Mouse (Mus musculus) liver, adult 2 months (tissue): Measurements from ENCODE around the gene Col6a5. TPM values are rescaled to one million over a fixed set of nuclear protein-coding genes. Genes with fewer than 3 reads are reported as not detected.

Source experiments
- DNase-seq: peaks from one replicate; pipeline ENCODE4 v3.0.0-alpha.2; 2011; ENCODE audit warnings: low read depth, low spot score; ENCODE audit errors: extremely low read depth
- H3K27ac ChIP-seq: fragments of 200-500 bp; replicated peaks from 2 replicates; pipeline ENCODE4 v1.5.1; 2012; ENCODE audit warnings: low read depth, mild to moderate bottlenecking, control low read depth, inconsistent platforms, low read length; ENCODE audit not compliant: insufficient read depth
- H3K27me3 ChIP-seq: fragments of 200-500 bp; 2 replicates; pipeline ENCODE4 v1.6.1; 2012; ENCODE audit warnings: mild to moderate bottlenecking, moderate library complexity, low read length, inconsistent platforms; ENCODE audit not compliant: control insufficient read depth, insufficient read depth
- H3K36me3 ChIP-seq: fragments of 200-500 bp; 2 replicates; pipeline ENCODE4 v1.6.1; 2012; ENCODE audit warnings: low read length, inconsistent platforms; ENCODE audit not compliant: control insufficient read depth, insufficient read depth
- H3K4me1 ChIP-seq: fragments of 200-500 bp; 2 replicates; pipeline ENCODE4 v1.6.1; 2011; ENCODE audit warnings: low read length; ENCODE audit not compliant: control insufficient read depth, insufficient read depth
- H3K4me3 ChIP-seq: fragments of 200-500 bp; 2 replicates; pipeline ENCODE4 v1.5.1; 2011; ENCODE audit warnings: low read depth, mild to moderate bottlenecking, control low read depth, low read length, moderate library complexity; ENCODE audit not compliant: insufficient read depth
- H3K79me2 ChIP-seq: fragments of 200-500 bp; 2 replicates; pipeline ENCODE4 v1.6.1; 2012; ENCODE audit warnings: inconsistent platforms, mild to moderate bottlenecking, low read length, moderate library complexity; ENCODE audit not compliant: control insufficient read depth, insufficient read depth
- H3K9ac ChIP-seq: fragments of 200-500 bp; 2 replicates; pipeline ENCODE4 v1.6.1; 2012; ENCODE audit warnings: low read depth, mild to moderate bottlenecking, control low read depth, inconsistent platforms, low read length
- CTCF ChIP-seq: fragments of 200-500 bp; IDR thresholded peaks from 2 replicates; pipeline ENCODE4 v1.5.1; 2011; ENCODE audit warnings: low read depth, low read length, control low read depth
- POLR2A ChIP-seq: fragments of 200-500 bp; IDR thresholded peaks from 2 replicates; pipeline ENCODE4 v1.6.1; 2011; ENCODE audit warnings: low read length, control low read depth; ENCODE audit not compliant: insufficient read depth; ENCODE audit errors: extremely low read depth
- WGBS: fragments of 180-500 bp; shearing (Covaris S2); methylation state at CpG from one replicate; pipeline ENCODE4 v1.1.7; 2018; 5-methylcytosine and 5-hydroxymethylcytosine counted together
- polyA plus RNA-seq: library from polyadenylated mRNA; depleted of rRNA; stranded (reverse); fragments of >200 nt; gene quantifications from 2 replicates; pipeline ENCODE4 v1.2.3, GENCODE M21; 2012
- total RNA-seq: library from RNA; depleted of rRNA; stranded (reverse); fragments of >200 nt; gene quantifications from 2 replicates; pipeline ENCODE4 v1.2.3, GENCODE M21; 2014

The Col6a5 gene
- total and polyA plus RNA-seq, 2 experiments = 0.12 to 0.18 TPM

DNA sequence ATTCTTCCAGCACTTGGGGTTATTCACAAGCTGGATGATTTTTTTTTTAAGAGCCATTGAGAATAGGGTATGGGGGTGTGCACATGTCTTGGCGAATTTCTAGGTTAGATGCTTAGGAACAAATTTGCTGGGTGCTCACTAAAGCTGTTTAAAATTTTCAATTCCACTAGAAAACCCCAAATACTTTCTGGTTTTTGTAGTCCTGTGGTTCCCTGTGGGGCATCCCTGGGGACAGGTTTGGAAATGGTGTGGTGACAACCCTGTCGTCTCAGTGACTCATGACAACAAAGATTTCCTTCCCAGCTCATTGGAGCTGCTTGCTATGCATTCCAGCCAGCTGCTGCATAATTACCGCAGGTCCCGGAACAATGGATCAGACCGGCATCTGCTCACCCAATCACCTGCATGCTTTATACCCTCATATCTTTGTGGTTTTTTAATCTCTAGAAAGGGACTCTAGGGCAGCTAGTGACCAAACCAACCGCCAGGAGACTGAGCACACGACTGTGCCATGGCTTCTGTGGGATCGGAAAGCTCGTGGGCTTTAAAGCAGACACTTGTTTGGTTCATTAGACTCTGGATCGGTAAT is 24.6 kb upstream of the Col6a5 start:
- H3K4me3 ChIP-seq = no peak overlapping the region
- no peak for DNase-seq
- no peaks in the 10 kb centered on the region for H3K4me1 ChIP-seq
- H3K27ac ChIP-seq = no peak overlapping the region
- no peak overlapping the region for H3K9ac ChIP-seq
- H3K27me3 ChIP-seq = no peaks in the 10 kb centered on the region
- no peaks in the 10 kb centered on the region for H3K79me2 ChIP-seq
- no peaks in the 10 kb centered on the region for H3K36me3 ChIP-seq
- WGBS = 58% methylated on average over 10 of the region's 10 CpGs
- TF ChIP-seq CTCF (no peak), POLR2A (no peak)

DNA sequence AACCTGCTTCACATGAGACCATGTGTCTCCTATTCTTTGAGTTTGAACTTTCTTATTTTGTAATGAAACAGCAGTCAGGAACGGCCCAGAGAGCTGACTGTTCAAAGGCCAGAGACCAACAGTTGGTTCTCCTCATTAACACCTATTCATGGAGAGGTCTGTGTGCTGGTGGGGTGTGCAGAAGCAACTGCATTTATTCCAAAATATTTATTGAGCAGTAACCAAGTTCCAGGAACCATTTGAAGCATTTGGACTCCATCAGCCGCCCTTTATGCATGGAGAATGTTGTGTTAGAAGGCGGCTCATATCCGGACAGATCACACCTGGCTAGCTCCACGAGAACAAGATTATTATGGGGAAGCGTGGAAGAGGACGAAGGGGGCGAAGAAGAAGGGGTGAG is 18.0 kb upstream of the Col6a5 start:
- Histone ChIP-seq H3K79me2 (no peaks in the 10 kb centered on the region), H3K4me3 (no peak overlapping the region), H3K36me3 (no peaks in the 10 kb centered on the region), H3K27ac (no peak overlapping the region), H3K9ac (no peak overlapping the region), H3K4me1 (no peaks in the 10 kb centered on the region; the same call in 1 of the 2 replicates), H3K27me3 (no peaks in the 10 kb centered on the region)
- TF ChIP-seq CTCF (no peak), POLR2A (no peak)
- no peak for DNase-seq
- 89% methylated on average over 8 of the region's 8 CpGs for WGBS

DNA sequence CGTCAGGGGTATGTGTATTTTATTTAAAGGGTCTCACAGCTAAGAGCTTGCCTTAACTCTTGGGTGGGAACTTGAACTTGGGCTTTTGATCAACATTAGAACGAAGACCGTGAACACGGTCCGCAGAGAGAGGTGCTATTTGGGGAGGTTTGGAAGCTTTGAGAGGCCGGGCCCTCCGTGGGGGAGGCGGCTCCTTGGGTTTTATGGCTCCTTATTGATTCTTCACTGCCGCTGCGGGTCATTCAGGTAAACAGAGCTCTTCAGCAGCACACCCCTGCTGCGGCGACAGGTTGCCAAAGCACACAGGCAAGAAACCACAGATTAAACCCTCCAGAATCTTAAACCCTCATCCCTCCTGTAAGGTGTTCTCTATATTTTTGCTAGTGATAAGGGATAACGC is 16.4 kb upstream of the Col6a5 start:
- H3K4me1 ChIP-seq = no peaks in the 10 kb centered on the region; the same call in 1 of the 2 replicates
- no peak for TF ChIP-seq POLR2A
- TF ChIP-seq CTCF = no peak
- no peak overlapping the region for H3K4me3 ChIP-seq
- WGBS = 16% methylated on average over 13 of the region's 13 CpGs
- H3K27me3 ChIP-seq = no peaks in the 10 kb centered on the region
- H3K36me3 ChIP-seq = no peaks in the 10 kb centered on the region
- no peak overlapping the region for H3K9ac ChIP-seq
- no peak for DNase-seq
- no peak overlapping the region for H3K27ac ChIP-seq
- H3K79me2 ChIP-seq = no peaks in the 10 kb centered on the region

DNA sequence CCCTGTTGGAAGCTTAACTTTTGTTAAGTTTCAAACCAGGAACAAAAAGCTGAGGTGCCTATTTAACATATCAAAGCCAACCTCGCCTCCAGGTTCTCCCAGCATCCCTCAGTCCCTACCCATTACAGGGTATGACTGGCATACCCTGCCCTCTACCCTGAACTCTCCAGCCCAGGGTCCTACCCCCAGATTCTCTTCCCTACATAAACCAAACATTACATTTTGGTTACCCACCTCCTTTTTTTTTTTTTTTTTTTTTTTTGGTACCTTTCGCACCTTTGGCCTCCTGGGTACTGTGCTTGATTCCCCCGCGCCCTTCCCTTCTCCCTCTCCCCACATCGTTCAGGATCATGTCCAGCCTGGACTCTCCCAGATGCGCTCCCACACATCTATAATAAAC is 15.9 kb upstream of the Col6a5 start:
- WGBS = 64% methylated on average over 6 of the region's 6 CpGs
- TF ChIP-seq POLR2A (no peak), CTCF (no peak)
- no peaks in the 10 kb centered on the region for H3K27me3 ChIP-seq
- no peak overlapping the region for H3K9ac ChIP-seq
- H3K36me3 ChIP-seq = no peaks in the 10 kb centered on the region
- H3K27ac ChIP-seq = no peak overlapping the region
- H3K4me1 ChIP-seq = no peaks in the 10 kb centered on the region; the same call in 1 of the 2 replicates
- H3K4me3 ChIP-seq = no peak overlapping the region
- no peaks in the 10 kb centered on the region for H3K79me2 ChIP-seq
- DNase-seq = no peak

DNA sequence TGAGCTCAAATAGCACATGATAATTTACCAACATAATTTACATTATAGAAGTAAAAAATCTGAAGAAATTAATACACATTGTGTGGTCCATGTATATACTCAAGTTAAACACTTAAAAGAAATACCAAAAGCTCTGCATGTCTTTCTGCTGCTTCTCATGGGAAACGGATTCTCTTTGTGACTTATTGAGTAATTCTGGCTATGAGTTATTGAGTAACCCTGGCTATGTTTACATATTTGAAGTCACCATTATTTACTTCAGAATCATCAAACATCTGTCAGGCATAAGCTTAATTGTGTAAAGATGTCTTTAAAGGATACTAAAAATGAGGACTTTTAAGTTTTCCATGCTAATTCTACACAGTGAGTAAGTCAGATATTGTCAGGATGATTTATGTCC is 13.3 kb upstream of the Col6a5 start:
- Histone ChIP-seq H3K9ac (no peak overlapping the region), H3K4me3 (no peak overlapping the region), H3K27me3 (no peaks in the 10 kb centered on the region), H3K79me2 (no peaks in the 10 kb centered on the region), H3K36me3 (no peaks in the 10 kb centered on the region), H3K27ac (no peak overlapping the region), H3K4me1 (no peaks in the 10 kb centered on the region; the same call in 1 of the 2 replicates)
- 19% methylated on average over 1 of the region's 1 CpGs for WGBS
- no peak for TF ChIP-seq CTCF
- TF ChIP-seq POLR2A = no peak
- DNase-seq = peak; percentile 64

DNA sequence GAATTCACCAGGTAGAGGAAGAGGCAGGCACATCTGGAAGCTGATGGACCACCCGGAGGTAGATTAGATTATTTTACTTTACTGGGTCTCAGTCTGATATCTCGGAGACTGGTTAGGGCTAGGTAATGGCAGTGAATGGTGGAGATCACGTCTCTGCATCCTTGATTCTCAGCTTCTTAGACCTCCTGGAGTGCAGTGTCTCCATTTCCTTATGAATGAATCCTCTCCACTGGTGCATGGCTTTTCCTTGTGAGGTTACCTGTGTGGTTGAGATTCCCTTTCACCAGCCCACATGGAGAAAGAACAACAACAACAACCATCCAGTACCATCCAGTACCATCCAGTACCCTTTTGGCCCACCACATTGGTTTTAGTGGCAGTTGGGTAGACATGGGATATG is 11.6 kb upstream of the Col6a5 start:
- no peak for TF ChIP-seq POLR2A
- no peak for TF ChIP-seq CTCF
- no peaks in the 10 kb centered on the region; the same call in 1 of the 2 replicates for H3K4me1 ChIP-seq
- H3K9ac ChIP-seq = no peak overlapping the region
- H3K79me2 ChIP-seq = no peaks in the 10 kb centered on the region
- 92% methylated on average over 3 of the region's 3 CpGs for WGBS
- no peak overlapping the region for H3K4me3 ChIP-seq
- H3K27me3 ChIP-seq = no peaks in the 10 kb centered on the region
- H3K36me3 ChIP-seq = no peaks in the 10 kb centered on the region
- DNase-seq = no peak
- no peak overlapping the region for H3K27ac ChIP-seq
